Mouse (Mus musculus) G1E (cell line): ENCODE data around the gene Thnsl1. TPM values are rescaled to one million over a fixed set of nuclear protein-coding genes. Genes with fewer than 3 reads are reported as not detected.

Experiments used
- ATAC-seq: 2 replicates; pipeline ENCODE4 v1.8.0; 2016; ENCODE audit warnings: mild to moderate bottlenecking; ENCODE audit not compliant: insufficient number of reproducible peaks, poor library complexity, low FRiP score, severe bottlenecking; ENCODE audit errors: extremely low read depth
- DNase-seq: peaks from one replicate; pipeline ENCODE4 v3.0.0; 2012; ENCODE audit warnings: low spot score
- H3K27me3 ChIP-seq: 2 replicates; pipeline ENCODE4 v1.6.1; 2012; ENCODE audit warnings: mild to moderate bottlenecking, low read length, inconsistent platforms; ENCODE audit not compliant: insufficient read depth
- H3K36me3 ChIP-seq: replicated peaks from 2 replicates; pipeline ENCODE3; 2012; ENCODE audit warnings: mild to moderate bottlenecking, inconsistent platforms
- H3K4me1 ChIP-seq: 2 replicates; pipeline ENCODE4 v1.6.1; 2012; ENCODE audit warnings: low read depth, low read length, inconsistent platforms, mixed read lengths; ENCODE audit not compliant: insufficient read depth
- H3K4me3 ChIP-seq: 2 replicates; pipeline ENCODE4 v1.5.1; 2012; ENCODE audit warnings: low read depth, mild to moderate bottlenecking, inconsistent platforms, low read length, moderate library complexity, mixed read lengths
- H3K9me3 ChIP-seq: replicated peaks from 2 replicates; pipeline ENCODE4 v1.6.1; 2012; ENCODE audit warnings: inconsistent platforms
- CTCF ChIP-seq: IDR thresholded peaks from 2 replicates; pipeline ENCODE4 v1.5.1; 2012; ENCODE audit warnings: low read depth, low read length, inconsistent platforms, mixed read lengths
- GATA1 ChIP-seq: IDR thresholded peaks from 2 replicates; pipeline ENCODE4 v1.6.1; 2012; ENCODE audit warnings: borderline replicate concordance, low read length, inconsistent platforms, mixed read lengths
- GATA2 ChIP-seq: IDR thresholded peaks from 2 replicates; pipeline ENCODE4 v1.6.1; 2012; ENCODE audit warnings: low read depth, low read length, inconsistent platforms, borderline replicate concordance
- POLR2AphosphoS5 ChIP-seq: IDR thresholded peaks from 2 replicates; pipeline ENCODE4 v1.6.1; 2012; ENCODE audit warnings: low read depth, low read length, inconsistent platforms; ENCODE audit not compliant: insufficient replicate concordance
- TAL1 ChIP-seq: conservative IDR thresholded peaks from 2 replicates; pipeline ENCODE4 v1.6.1; 2012; ENCODE audit warnings: low read depth, low read length, inconsistent platforms, mixed read lengths
- polyA plus RNA-seq: library from polyadenylated mRNA; stranded (reverse); fragments of >175 nt; gene quantifications from 2 replicates; pipeline ENCODE4 v1.2.3, GENCODE M21; 2012
- total RNA-seq, 2 experiments: library from RNA; stranded (forward) in 1 of 2; stranded (reverse) in 1 of 2; fragments of 200-1000 nt in 1 of 2; fragments of >200 nt in 1 of 2; fragmentation: Nextera tagmentation in 1 of 2; gene quantifications; 2 replicates each; pipeline ENCODE4 v1.2.3; 2014 to 2017

Gene Thnsl1
- total and polyA plus RNA-seq, 3 experiments, result 1.2 to 9.9 (median 7.0) TPM

GRCm38 (mm10) chr2:21264031-21264430 is 58.5 kb downstream of the Thnsl1 start:
- ATAC-seq (no peak), DNase-seq (no peak)
- TF ChIP-seq TAL1 (no peak), GATA1 (no peak), POLR2AphosphoS5 (no peak), GATA2 (no peak), CTCF (no peak)
- Histone ChIP-seq H3K9me3 (no peaks in the 10 kb centered on the region), H3K27me3 (peaks cover 2% of the 10 kb centered on the region; the same call in 1 of the 2 replicates), H3K4me1 (no peaks in the 10 kb centered on the region), H3K36me3 (no peaks in the 10 kb centered on the region), H3K4me3 (no peak overlapping the region)

Other genes with a start within 250 kb of the Thnsl1 start
- 57.9 and 64.9 TPM in 2 replicates for gene Arhgap21, start 236.8 kb upstream of the Thnsl1 start, total RNA-seq (2014; fragmentation: Nextera tagmentation)
- gene Arhgap21, start 236.8 kb upstream of the Thnsl1 start, total RNA-seq (2017), result 22.9 and 25.9 TPM in 2 replicates
- gene Arhgap21, start 236.8 kb upstream of the Thnsl1 start, polyA plus RNA-seq, result 21.1 and 21.2 TPM in 2 replicates
- gene Enkur, start 359 bp upstream of the Thnsl1 start, total RNA-seq (2014; fragmentation: Nextera tagmentation), result not detected in 2 replicates
- gene Enkur, start 359 bp upstream of the Thnsl1 start, total RNA-seq (2017), result 0.22 and 0.52 TPM in 2 replicates
- gene Enkur, start 359 bp upstream of the Thnsl1 start, polyA plus RNA-seq, result not detected in 2 replicates
- gene Gpr158, start 161.8 kb downstream of the Thnsl1 start, total RNA-seq (2014; fragmentation: Nextera tagmentation), result not detected in 2 replicates
- 0.12 and 0.16 TPM in 2 replicates for gene Gpr158, start 161.8 kb downstream of the Thnsl1 start, total RNA-seq (2017)
- 0.01 TPM in 1 of 2 replicates, not detected in the other for gene Gpr158, start 161.8 kb downstream of the Thnsl1 start, polyA plus RNA-seq